Mouse (Mus musculus) limb, embryonic 14.5 days (tissue): ENCODE measurements at regions not wholly inside any gene's neighbourhood (a gene's known extent, or its start where the extent isn't known, plus 50 kb on each side); places are given as distances from the start of the nearest gene placed in this dataset.

Experiments
- ATAC-seq: fragments of 200-750 bp; cut with Nextera tagmentation; 2 replicates; pipeline ENCODE4 v1.8.0; 2017; ENCODE audit warnings: low read depth, moderate number of reproducible peaks, moderate TSS enrichment; ENCODE audit not compliant: low FRiP score
- DNase-seq: peaks from one replicate; pipeline ENCODE4 v3.0.0-alpha.2; 2015; ENCODE audit warnings: low spot score
- H3K27ac ChIP-seq: fragments of 300-500 bp; sonication (generic); replicated peaks from 2 replicates; pipeline ENCODE4 v1.5.1; 2014; ENCODE audit warnings: low read depth, mild to moderate bottlenecking, low read length, moderate library complexity, mixed read lengths
- H3K27me3 ChIP-seq: fragments of 300-500 bp; sonication (generic); 2 replicates; pipeline ENCODE4 v1.6.1; 2014; ENCODE audit warnings: low read length, mixed read lengths; ENCODE audit not compliant: control insufficient read depth, insufficient read depth
- H3K36me3 ChIP-seq: fragments of 300-500 bp; sonication (generic); 2 replicates; pipeline ENCODE4 v1.6.1; 2014; ENCODE audit warnings: mild to moderate bottlenecking, low read length, moderate library complexity, mixed read lengths; ENCODE audit not compliant: control insufficient read depth, insufficient read depth
- H3K4me1 ChIP-seq: fragments of 300-500 bp; sonication (generic); 2 replicates; pipeline ENCODE4 v1.6.1; 2014; ENCODE audit warnings: antibody characterized with exemption, low read length, mixed read lengths; ENCODE audit not compliant: control insufficient read depth, insufficient read depth
- H3K4me2 ChIP-seq: fragments of 300-500 bp; sonication (generic); replicated peaks from 2 replicates; pipeline ENCODE4 v1.6.1; 2014; ENCODE audit warnings: low read depth, mild to moderate bottlenecking, low read length, moderate library complexity; ENCODE audit not compliant: severe bottlenecking
- H3K4me3 ChIP-seq: fragments of 300-500 bp; sonication (generic); replicated peaks from 2 replicates; pipeline ENCODE4 v1.5.1; 2014; ENCODE audit warnings: low read length
- H3K9ac ChIP-seq: fragments of 300-500 bp; sonication (generic); 2 replicates; pipeline ENCODE4 v1.6.1; 2014; ENCODE audit warnings: mild to moderate bottlenecking, low read depth, low read length, moderate library complexity; ENCODE audit not compliant: severe bottlenecking
- H3K9me3 ChIP-seq: fragments of 300-500 bp; sonication (generic); 2 replicates; pipeline ENCODE4 v1.6.1; 2016; ENCODE audit warnings: low read length; ENCODE audit not compliant: control insufficient read depth
- POLR2A ChIP-seq: fragments of 200-500 bp; IDR thresholded peaks from 2 replicates; pipeline ENCODE4 v1.8.0; 2012; ENCODE audit warnings: inconsistent platforms, mild to moderate bottlenecking, moderate library complexity, borderline replicate concordance; ENCODE audit not compliant: insufficient read depth, insufficient read length; ENCODE audit errors: extremely low read depth
- WGBS: fragments of 180-500 bp; shearing (Covaris S2); extraction: QIAGEN DNeasy Blood & Tissue Kit; methylation state at CpG from one replicate; pipeline ENCODE4 v1.1.7; 2014; 5-methylcytosine and 5-hydroxymethylcytosine counted together

GRCm38 (mm10) chr6:127351691-127352090 lies 94.9 kb upstream of the Parp11 start:
- H3K4me1 ChIP-seq = peaks cover 6% of the 10 kb centered on the region; the same call in 1 of the 2 replicates
- ATAC-seq = no peak
- no peaks in the 10 kb centered on the region for H3K27me3 ChIP-seq

GRCm38 (mm10) chr6:127355112-127355511 lies 91.5 kb upstream of the Parp11 start:
- no peak overlapping the region for H3K4me3 ChIP-seq
- DNase-seq = no peak
- ATAC-seq = no peak
- H3K36me3 ChIP-seq = no peaks in the 10 kb centered on the region
- H3K4me1 ChIP-seq = 0 out of 2 replicates have a peak, but pooled peaks cover 4% of the 10 kb centered on the region
- no peak overlapping the region for H3K27ac ChIP-seq
- no peak overlapping the region for H3K4me2 ChIP-seq
- no peaks in the 10 kb centered on the region for H3K27me3 ChIP-seq
- H3K9me3 ChIP-seq = no peaks in the 10 kb centered on the region
- no peak for TF ChIP-seq POLR2A
- WGBS = 76% methylated on average over 6 of the region's 6 CpGs
- H3K9ac ChIP-seq = no peak overlapping the region

More at GRCm38 (mm10) chr6:127351691-127352090, 94.9 kb upstream of the Parp11 start:
- TF ChIP-seq POLR2A = no peak
- H3K27ac ChIP-seq = no peak overlapping the region
- no peak overlapping the region for H3K4me3 ChIP-seq
- H3K36me3 ChIP-seq = no peaks in the 10 kb centered on the region
- 86% methylated on average over 5 of the region's 5 CpGs for WGBS
- no peak for DNase-seq
- no peak overlapping the region for H3K9ac ChIP-seq
- H3K9me3 ChIP-seq = no peaks in the 10 kb centered on the region
- H3K4me2 ChIP-seq = no peak overlapping the region

- Histone ChIP-seq H3K4me1 (0 out of 2 replicates have a peak, but pooled peaks cover 4% of the 10 kb centered on the region), H3K4me3 (no peak overlapping the region), H3K27ac (no peak overlapping the region), H3K27me3 (no peaks in the 10 kb centered on the region), H3K36me3 (no peaks in the 10 kb centered on the region), H3K9ac (no peak overlapping the region), H3K9me3 (no peaks in the 10 kb centered on the region), H3K4me2 (no peak overlapping the region)
- TF ChIP-seq POLR2A = no peak
- DNase-seq = no peak
- ATAC-seq = no peak
- WGBS = 69% methylated on average over 8 of the region's 8 CpGs
Measured at GRCm38 (mm10) chr6:127356442-127356841, 90.2 kb upstream of the Parp11 start.

- TF ChIP-seq POLR2A = no peak
- Histone ChIP-seq H3K36me3 (no peaks in the 10 kb centered on the region), H3K9ac (no peak overlapping the region), H3K4me2 (no peak overlapping the region), H3K4me3 (no peak overlapping the region), H3K9me3 (no peaks in the 10 kb centered on the region), H3K27ac (no peak overlapping the region), H3K27me3 (no peaks in the 10 kb centered on the region), H3K4me1 (0 out of 2 replicates have a peak, but pooled peaks cover 4% of the 10 kb centered on the region)
- DNase-seq = no peak
- ATAC-seq = no peak
- WGBS = 48% methylated on average over 5 of the region's 5 CpGs
Measured at GRCm38 (mm10) chr6:127358805-127359204, 87.8 kb upstream of the Parp11 start.

- WGBS = 40% methylated on average over 9 of the region's 9 CpGs
- 0 out of 2 replicates have a peak, but pooled peaks cover 4% of the 10 kb centered on the region for H3K4me1 ChIP-seq
- peak; percentile 92 for DNase-seq
- ATAC-seq = peak; percentile 68; the same call in 1 of the 2 replicates
- no peak overlapping the region for H3K4me2 ChIP-seq
- no peaks in the 10 kb centered on the region for H3K36me3 ChIP-seq
- H3K9me3 ChIP-seq = no peaks in the 10 kb centered on the region
- no peak for TF ChIP-seq POLR2A
- no peak overlapping the region for H3K4me3 ChIP-seq
- H3K27ac ChIP-seq = no peak overlapping the region
- H3K27me3 ChIP-seq = no peaks in the 10 kb centered on the region
- H3K9ac ChIP-seq = no peak overlapping the region
Measured at GRCm38 (mm10) chr6:127359391-127359874, 87.2 kb upstream of the Parp11 start.
